Mouse (Mus musculus) kidney, adult 11 months (tissue): ENCODE results near the gene Scube2.

Source experiments
- DNase-seq: peaks from one replicate; pipeline ENCODE4 v3.0.0; 2022

The Scube2 gene

GRCm38 (mm10) chr7:109865370-109866229 lies at the start of gene Scube2:
TSS of gene Scube2 (minus strand) at chr7:109865679.
- DNase-seq, result no peak

- no peak for DNase-seq
Observed at GRCm38 (mm10) chr7:109906165-109906564, 40.7 kb upstream of the Scube2 start.

GRCm38 (mm10) chr7:109900921-109901320 lies 35.4 kb upstream of the Scube2 start:
- no peak for DNase-seq

GRCm38 (mm10) chr7:109898911-109899310 lies 33.4 kb upstream of the Scube2 start:
- peak; percentile 36 for DNase-seq

GRCm38 (mm10) chr7:109892530-109892929 lies 27.1 kb upstream of the Scube2 start:
- peak; percentile 36 for DNase-seq

- DNase-seq, result no peak
Observed at GRCm38 (mm10) chr7:109891786-109892185, 26.3 kb upstream of the Scube2 start.

GRCm38 (mm10) chr7:109890256-109890655 lies 24.8 kb upstream of the Scube2 start:
- no peak for DNase-seq

GRCm38 (mm10) chr7:109889300-109889699 lies 23.8 kb upstream of the Scube2 start:
- no peak for DNase-seq

- no peak for DNase-seq
Observed at GRCm38 (mm10) chr7:109886249-109886648, 20.8 kb upstream of the Scube2 start.

- no peak for DNase-seq
Observed at GRCm38 (mm10) chr7:109882574-109882973, 17.1 kb upstream of the Scube2 start.

GRCm38 (mm10) chr7:109881561-109882099 lies 16.2 kb upstream of the Scube2 start:
- DNase-seq, result no peak

- DNase-seq, result no peak
Observed at GRCm38 (mm10) chr7:109879158-109879557, 13.7 kb upstream of the Scube2 start.

- no peak for DNase-seq
Observed at GRCm38 (mm10) chr7:109876085-109876484, 10.6 kb upstream of the Scube2 start.

GRCm38 (mm10) chr7:109875598-109875997 lies 10.1 kb upstream of the Scube2 start:
- DNase-seq, result no peak

- DNase-seq, result no peak
Observed at GRCm38 (mm10) chr7:109875033-109875432, 9.6 kb upstream of the Scube2 start.

GRCm38 (mm10) chr7:109873170-109873569 lies 7.7 kb upstream of the Scube2 start:
- no peak for DNase-seq

- DNase-seq, result no peak
Observed at GRCm38 (mm10) chr7:109871232-109871631, 5.8 kb upstream of the Scube2 start.

- no peak for DNase-seq
Observed at GRCm38 (mm10) chr7:109868498-109868897, 3.0 kb upstream of the Scube2 start.

- DNase-seq, result no peak
Observed at GRCm38 (mm10) chr7:109866643-109867042, 1.2 kb upstream of the Scube2 start.

GRCm38 (mm10) chr7:109863561-109863960 lies 1.9 kb downstream of the Scube2 start:
- DNase-seq, result no peak

- DNase-seq, result no peak
Observed at GRCm38 (mm10) chr7:109860162-109860561, 5.3 kb downstream of the Scube2 start.

- DNase-seq, result no peak
Observed at GRCm38 (mm10) chr7:109859354-109859753, 6.1 kb downstream of the Scube2 start.

GRCm38 (mm10) chr7:109852752-109853212 lies 12.7 kb downstream of the Scube2 start:
- no peak for DNase-seq

GRCm38 (mm10) chr7:109852017-109852416 lies 13.5 kb downstream of the Scube2 start:
- no peak for DNase-seq
